Mouse (Mus musculus) testis, adult 2 months (tissue): Measurements from ENCODE around the gene Grap.

Source experiments
- CTCF ChIP-seq: fragments of 200-500 bp; IDR thresholded peaks from 2 replicates; pipeline ENCODE4 v1.5.1; 2012; ENCODE audit warnings: low read depth, mild to moderate bottlenecking, inconsistent platforms, low read length, moderate library complexity; ENCODE audit not compliant: control insufficient read depth, insufficient read depth, insufficient replicate concordance
- POLR2A ChIP-seq: fragments of 200-500 bp; IDR thresholded peaks from 2 replicates; pipeline ENCODE4 v1.6.1; 2012; ENCODE audit warnings: low read depth, mild to moderate bottlenecking, inconsistent platforms, low read length, moderate library complexity; ENCODE audit not compliant: control insufficient read depth

GRCm38 (mm10) chr11:61655649-61656048 is 2.6 kb downstream of the Grap start:
- TF ChIP-seq CTCF (no peak), POLR2A (no peak)
